In genomic region chr5:131610702-131611101, GRCm38 (mm10) we compare ENCODE assay signal across 23 mouse cellular contexts.
DNase-seq lines count a peak whose midpoint lies in the region; ATAC-seq lines count a peak whose summit lies in the region.
"Had no signal": no experiment of that assay in that cellular context is flagged by ENCODE, and none has a peak within 500 bp of the region (broad histone marks: within the 10 kb centered on the region; RNA-seq: fewer than 3 reads in every experiment).

No protein-coding gene starts in this region.

- ATAC-seq in hindbrain, embryonic 14.5 days (ENCODE audit: low FRiP score), result no peak
- no peak for ATAC-seq in hindbrain, embryonic 12.5 days (ENCODE audit: low FRiP score)
- no peak; the same call in 1 of the 2 replicates for ATAC-seq in kidney, embryonic 14.5 days (ENCODE audit: low FRiP score, low TSS enrichment)
- ATAC-seq in neural tube, embryonic 12.5 days (ENCODE audit: low FRiP score, low read depth), result no peak
- no peak for ATAC-seq in erythroid progenitor cell, adult 5-6 weeks (replicated peaks; ENCODE audit: low FRiP score, poor library complexity, severe bottlenecking)
- ATAC-seq: Patski had no signal

- WGBS in hindbrain, embryonic 14.5 days, result 71% methylated on average over 10 of the region's 10 CpGs
- WGBS in hindbrain, embryonic 12.5 days, result 84% methylated on average over 10 of the region's 10 CpGs
- WGBS in kidney, embryonic 14.5 days, result 60% methylated on average over 10 of the region's 10 CpGs
- 86% methylated on average over 10 of the region's 10 CpGs for WGBS in neural tube, embryonic 12.5 days

- H3K4me2 ChIP-seq in hindbrain, embryonic 14.5 days (replicated peaks), result peak overlapping the region; percentile 59
- H3K4me2 ChIP-seq in hindbrain, embryonic 12.5 days (replicated peaks), result no peak overlapping the region
- no peak overlapping the region for H3K4me2 ChIP-seq in kidney, embryonic 14.5 days (replicated peaks; ENCODE audit: low read depth, low read length)
- H3K4me2 ChIP-seq in neural tube, embryonic 12.5 days (replicated peaks), result peak overlapping the region; percentile 70
- H3K4me2 ChIP-seq: forebrain, embryonic 12.5 days; heart, embryonic 15.5 days had no signal

- H3K27ac ChIP-seq in hindbrain, embryonic 14.5 days, result no peak overlapping the region
- H3K27ac ChIP-seq in hindbrain, embryonic 12.5 days, result no peak overlapping the region
- H3K27ac ChIP-seq in kidney, embryonic 14.5 days (ENCODE audit: low read depth, low read length), result no peak overlapping the region
- no peak overlapping the region for H3K27ac ChIP-seq in neural tube, embryonic 12.5 days
- H3K27ac ChIP-seq: forebrain, embryonic 12.5 days; heart, embryonic 15.5 days; limb, embryonic 10.5 days; midbrain, embryonic 10.5 days had no signal

- peak overlapping the region; percentile 31; the same call in 1 of the 2 replicates for H3K9ac ChIP-seq in hindbrain, embryonic 14.5 days
- H3K9ac ChIP-seq in hindbrain, embryonic 12.5 days, result no peak overlapping the region
- no peak overlapping the region for H3K9ac ChIP-seq in kidney, embryonic 14.5 days (ENCODE audit: low read depth, low read length)
- H3K9ac ChIP-seq in neural tube, embryonic 12.5 days, result no peak overlapping the region
- H3K9ac ChIP-seq: forebrain, embryonic 12.5 days; heart, embryonic 15.5 days had no signal

- H3K9me3 ChIP-seq in hindbrain, embryonic 14.5 days (ENCODE audit: control insufficient read depth, low read length), result no peaks in the 10 kb centered on the region
- H3K9me3 ChIP-seq in hindbrain, embryonic 12.5 days (replicated peaks), result no peaks in the 10 kb centered on the region
- H3K9me3 ChIP-seq in kidney, embryonic 14.5 days (ENCODE audit: control insufficient read depth, low read length), result no peaks in the 10 kb centered on the region
- H3K9me3 ChIP-seq in neural tube, embryonic 12.5 days, result no peaks in the 10 kb centered on the region
- H3K9me3 ChIP-seq: forebrain, embryonic 12.5 days; heart, embryonic 15.5 days; limb, embryonic 10.5 days; midbrain, embryonic 10.5 days had no signal

- 0 out of 2 replicates have a peak overlapping the region, but pooled peaks have one; percentile 14 for H3K4me3 ChIP-seq in hindbrain, embryonic 14.5 days (replicated peaks; ENCODE audit: low read length)
- H3K4me3 ChIP-seq in hindbrain, embryonic 12.5 days, result no peak overlapping the region
- H3K4me3 ChIP-seq in kidney, embryonic 14.5 days (ENCODE audit: low read length), result no peak overlapping the region
- no peak overlapping the region for H3K4me3 ChIP-seq in neural tube, embryonic 12.5 days
- H3K4me3 ChIP-seq: forebrain, embryonic 12.5 days; heart, embryonic 15.5 days; limb, embryonic 10.5 days; midbrain, embryonic 10.5 days; myocyte had no signal

- DNase-seq in hindbrain, embryonic 14.5 days (ENCODE audit: low spot score), result no peak
- DNase-seq in kidney, adult 8-10 months, result peak; percentile 43 to 61
- DNase-seq in neural tube, embryonic 10.5 days (ENCODE audit: extremely low spot score, low spot score), result no peak
- DNase-seq: adrenal gland, adult 2 months; B cell, adult 2 months; cerebellum, adult 11 months; cerebellum, adult 9-11 months; heart, postnatal 36 days; liver; lung, postnatal 10 days; right cerebral cortex, postnatal 14 days had no signal

- H3K27me3 ChIP-seq in hindbrain, embryonic 14.5 days (ENCODE audit: control insufficient read depth, insufficient read depth, low read length), result no peaks in the 10 kb centered on the region
- peaks cover 17% of the 10 kb centered on the region for H3K27me3 ChIP-seq in hindbrain, embryonic 12.5 days
- peaks cover 5% of the 10 kb centered on the region for H3K27me3 ChIP-seq in kidney, embryonic 14.5 days (ENCODE audit: control insufficient read depth, insufficient read depth, low read length)
- H3K27me3 ChIP-seq in neural tube, embryonic 12.5 days (replicated peaks), result peaks cover 17% of the 10 kb centered on the region
- H3K27me3 ChIP-seq: CH12.LX had no signal

- H3K4me1 ChIP-seq in hindbrain, embryonic 14.5 days (replicated peaks; ENCODE audit: control insufficient read depth, insufficient read depth, low read length), result peaks cover 12% of the 10 kb centered on the region
- H3K4me1 ChIP-seq in hindbrain, embryonic 12.5 days, result peaks cover 24% of the 10 kb centered on the region
- no peaks in the 10 kb centered on the region for H3K4me1 ChIP-seq in kidney, embryonic 14.5 days (ENCODE audit: control insufficient read depth, insufficient read depth, low read length)
- peaks cover 21% of the 10 kb centered on the region; the same call in 1 of the 2 replicates for H3K4me1 ChIP-seq in neural tube, embryonic 12.5 days
- H3K4me1 ChIP-seq: heart, embryonic 15.5 days had no signal

- no peaks in the 10 kb centered on the region for H3K36me3 ChIP-seq in hindbrain, embryonic 14.5 days (replicated peaks; ENCODE audit: control insufficient read depth, insufficient read depth)
- H3K36me3 ChIP-seq in hindbrain, embryonic 12.5 days, result no peaks in the 10 kb centered on the region
- H3K36me3 ChIP-seq in kidney, embryonic 14.5 days (ENCODE audit: control insufficient read depth, insufficient read depth, low read length), result no peaks in the 10 kb centered on the region
- H3K36me3 ChIP-seq in neural tube, embryonic 12.5 days, result no peaks in the 10 kb centered on the region
- H3K36me3 ChIP-seq: forebrain, embryonic 12.5 days; G1E; heart, embryonic 15.5 days; limb, embryonic 10.5 days; midbrain, embryonic 10.5 days had no signal

Comparison
In these comparisons a context has a peak if more than half of its experiments do, and no peak if none do; other contexts are left out.
1. H3K4me2 ChIP-seq: peak in hindbrain, embryonic 14.5 days (single experiment) and neural tube, embryonic 12.5 days (single experiment); none in hindbrain, embryonic 12.5 days (single experiment) and kidney, embryonic 14.5 days (single experiment).
2. DNase-seq: peak in kidney, adult 8-10 months (2 of 2); none in hindbrain, embryonic 14.5 days (single experiment) and neural tube, embryonic 10.5 days (single experiment).